Mouse (Mus musculus) MEL (cell line): ENCODE measurements at regions not wholly inside any gene's neighbourhood (a gene's known extent, or its start where the extent isn't known, plus 50 kb on each side); places are given as distances from the start of the nearest gene placed in this dataset.

Source experiments
- CTCF ChIP-seq, 3 experiments: IDR thresholded peaks in 2 of 3; conservative IDR thresholded peaks in 1 of 3; 2 replicates each; pipeline ENCODE4 v1.5.1; 2011 to 2012; ENCODE audit warnings: low read length in 3 of 3, low read depth in 2 of 3, mild to moderate bottlenecking in 2 of 3, improper control_type of control experiment in 1 of 3, inconsistent platforms in 1 of 3, mixed read lengths in 1 of 3, moderate library complexity in 1 of 3; ENCODE audit not compliant: control insufficient read depth in 1 of 3, insufficient read depth in 1 of 3, poor library complexity in 1 of 3, severe bottlenecking in 1 of 3
- KAT2A ChIP-seq: conservative IDR thresholded peaks from 2 replicates; pipeline ENCODE4 v1.6.1; 2012; ENCODE audit warnings: low read depth, low read length, improper control_type of control experiment, inconsistent platforms
- MAX ChIP-seq: IDR thresholded peaks from 2 replicates; pipeline ENCODE4 v1.6.1; 2011; ENCODE audit warnings: low read length, improper control_type of control experiment
- MXI1 ChIP-seq: IDR thresholded peaks from 2 replicates; pipeline ENCODE4 v1.6.1; 2011; ENCODE audit warnings: mild to moderate bottlenecking, low read depth, low read length, improper control_type of control experiment
- POLR2A ChIP-seq, 2 experiments: IDR thresholded peaks; 2 replicates each; pipeline ENCODE4 v1.6.1; 2011 to 2012; ENCODE audit warnings: low read length in 2 of 2, mild to moderate bottlenecking in 2 of 2, control low read depth in 1 of 2, improper control_type of control experiment in 1 of 2, low read depth in 1 of 2, moderate library complexity in 1 of 2; ENCODE audit not compliant: control insufficient read depth in 1 of 2, insufficient read depth in 1 of 2, poor library complexity in 1 of 2
- POLR2AphosphoS5 ChIP-seq: IDR thresholded peaks from 2 replicates; pipeline ENCODE4 v1.6.1; 2012; ENCODE audit warnings: low read depth, borderline replicate concordance, mild to moderate bottlenecking, inconsistent platforms, low read length, moderate library complexity, mixed read lengths
- USF2 ChIP-seq, 2 experiments: IDR thresholded peaks; 2 replicates each; pipeline ENCODE4 v1.6.1; 2011 to 2012; ENCODE audit warnings: improper control_type of control experiment in 2 of 2, low read length in 2 of 2, borderline replicate concordance in 1 of 2, inconsistent platforms in 1 of 2, low read depth in 1 of 2, mild to moderate bottlenecking in 1 of 2; ENCODE audit not compliant: insufficient read depth in 1 of 2

DNA sequence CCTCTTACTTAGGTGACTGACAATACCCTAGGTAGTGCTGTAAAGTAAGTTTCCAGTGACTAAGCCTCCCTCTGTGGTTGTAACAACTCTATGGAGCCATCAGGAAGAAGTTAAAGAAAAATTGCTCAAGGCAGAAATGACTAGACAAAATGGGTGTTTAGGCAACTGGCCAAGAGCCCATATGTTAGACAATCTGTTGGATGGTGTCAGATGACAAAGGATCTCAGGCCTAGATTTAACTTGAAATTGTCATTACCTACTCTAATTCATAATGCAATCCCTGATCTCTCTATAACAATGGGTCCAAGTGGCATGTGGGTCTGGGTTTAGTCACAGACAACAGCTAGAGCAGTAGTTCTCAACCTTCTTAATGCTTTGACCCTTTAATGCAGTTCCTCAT is 416.9 kb upstream of the Igfbp3 start:
- TF ChIP-seq MAX, result no peak
- no peak for TF ChIP-seq POLR2A (IDR thresholded peaks at IDR 0.05; ENCODE audit: control insufficient read depth in 1 of 2, insufficient read depth in 1 of 2, low read depth in 1 of 2, low read length in 2 of 2, poor library complexity in 1 of 2)
- TF ChIP-seq CTCF (IDR thresholded peaks at IDR 0.05 in 2 of 3, conservative IDR thresholded peaks at IDR 0.05 in 1 of 3; ENCODE audit: control insufficient read depth in 1 of 3, insufficient read depth in 1 of 3, low read depth in 2 of 3, low read length in 3 of 3, poor library complexity in 1 of 3, severe bottlenecking in 1 of 3), result no peak
- TF ChIP-seq USF2 (IDR thresholded peaks at IDR 0.05; ENCODE audit: borderline replicate concordance in 1 of 2, insufficient read depth in 1 of 2, low read depth in 1 of 2, low read length in 2 of 2), result no peak
- TF ChIP-seq MXI1, result no peak
- TF ChIP-seq POLR2AphosphoS5, result no peak
- no peak for TF ChIP-seq KAT2A
